Mouse (Mus musculus) cerebellum, adult 9-10 months (tissue): ENCODE data around the gene H2-Eb1.

Experiments
- DNase-seq: peaks from one replicate; pipeline ENCODE4 v3.0.0; 2022

Gene H2-Eb1

GRCm38 (mm10) chr17:34325436-34325835 is 19.8 kb downstream of the H2-Eb1 start, which contains the start of gene H2-Eb2:
Gene H2-Eb2 (plus strand): TSS chr17:34325665.
- no peak for DNase-seq

- DNase-seq = no peak
Observed at GRCm38 (mm10) chr17:34326373-34326772, 20.7 kb downstream of the H2-Eb1 start.

DNA sequence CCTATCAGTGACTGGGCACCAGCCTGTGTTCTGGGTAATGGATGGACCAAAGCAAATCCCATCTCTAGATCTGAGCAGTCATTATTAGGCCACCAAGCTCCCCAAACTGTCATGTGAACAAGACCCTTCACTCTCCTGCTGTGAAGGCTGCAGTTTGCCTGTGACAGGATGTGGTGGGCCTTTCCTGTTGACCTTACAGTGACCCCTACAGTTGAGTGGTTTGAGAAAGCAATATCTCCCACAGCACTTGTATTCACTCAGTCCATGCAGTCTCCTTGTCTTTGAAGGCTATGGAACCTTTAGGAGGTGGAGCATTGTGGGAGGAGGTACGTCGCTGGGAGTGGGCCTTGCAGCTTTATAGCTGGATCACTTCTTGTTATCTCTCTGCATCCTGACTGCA is 24.1 kb downstream of the H2-Eb1 start:
- DNase-seq = no peak

DNA sequence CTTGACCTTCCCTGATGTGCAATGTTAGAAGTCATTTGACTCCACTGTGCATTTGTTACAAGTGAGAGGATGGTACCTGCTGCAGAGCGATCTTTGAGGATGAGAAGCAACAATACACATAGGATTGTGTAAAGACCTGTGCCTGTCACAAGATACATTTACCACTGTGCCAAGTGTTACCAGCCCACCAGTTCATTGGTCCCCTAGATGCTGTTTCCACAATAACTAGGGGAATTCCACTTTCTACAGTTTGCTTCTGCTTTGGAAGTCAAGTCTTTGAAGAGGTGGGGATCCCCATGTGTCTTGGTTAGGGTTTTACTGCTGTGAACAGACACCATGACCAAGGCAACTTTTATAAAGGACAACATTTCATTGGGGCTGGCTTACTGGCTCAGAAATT is 25.5 kb downstream of the H2-Eb1 start:
- no peak for DNase-seq

GRCm38 (mm10) chr17:34340619-34341402 is 35.1 kb downstream of the H2-Eb1 start:
- DNase-seq = no peak

DNA sequence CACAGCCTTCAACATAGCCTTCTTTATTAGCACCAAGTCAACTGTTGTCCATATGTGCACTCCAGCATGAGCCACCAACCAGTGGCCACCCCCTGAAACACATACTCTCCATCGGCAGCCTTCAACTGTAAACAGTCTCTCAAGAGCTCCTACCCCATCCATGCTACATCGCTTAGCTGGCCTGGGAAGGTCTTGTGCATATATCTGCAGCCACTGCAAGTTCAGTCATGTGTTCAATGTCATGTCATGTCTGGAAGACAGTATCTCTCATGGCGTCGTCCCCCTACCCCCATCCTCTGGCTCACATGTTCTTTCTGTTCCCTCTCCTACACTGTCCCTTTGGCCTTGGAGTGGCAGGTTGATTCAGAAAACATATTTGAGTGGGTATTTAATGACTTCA is 39.2 kb downstream of the H2-Eb1 start:
- no peak for DNase-seq

DNA sequence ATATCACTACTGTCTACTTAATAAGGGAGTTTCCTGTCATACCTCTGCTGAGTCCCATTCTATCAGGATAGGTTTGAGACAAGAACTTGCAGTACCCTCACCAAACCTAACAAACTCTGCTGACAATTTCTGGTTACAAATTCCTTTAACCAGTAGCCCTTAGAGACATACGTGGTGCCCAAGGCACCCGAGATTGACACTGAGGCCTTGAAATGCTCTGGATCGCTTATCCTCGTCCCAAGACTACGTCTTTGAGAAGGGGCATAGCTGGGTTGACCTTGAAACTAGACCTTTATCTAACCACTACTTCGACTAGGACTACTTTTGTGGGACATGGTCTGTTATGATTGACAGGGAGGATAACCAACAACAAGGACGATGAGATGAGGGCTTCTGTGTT is 39.8 kb downstream of the H2-Eb1 start:
- DNase-seq = no peak

DNA sequence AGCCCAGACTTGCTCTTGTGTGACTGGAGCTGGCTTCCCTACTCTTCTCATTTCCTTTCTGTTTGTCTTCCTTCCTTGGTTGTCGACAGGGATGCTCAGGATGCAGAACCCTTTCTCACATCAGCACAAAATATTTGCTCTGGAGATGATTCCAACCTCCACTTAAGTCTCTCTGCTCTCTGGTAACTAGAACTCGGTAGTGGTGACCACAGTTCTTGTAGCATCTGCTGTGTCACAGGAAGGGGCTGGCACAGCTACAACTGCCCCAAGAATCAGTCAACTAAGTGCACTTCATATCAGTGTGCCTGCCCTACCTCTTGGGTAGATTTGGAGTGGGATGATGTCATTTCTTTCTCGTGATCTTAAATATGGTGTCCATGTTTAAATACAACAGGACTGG is 40.4 kb downstream of the H2-Eb1 start:
- no peak for DNase-seq

- DNase-seq = peak; percentile 17
Observed at GRCm38 (mm10) chr17:34347606-34348308, 42.1 kb downstream of the H2-Eb1 start.

DNA sequence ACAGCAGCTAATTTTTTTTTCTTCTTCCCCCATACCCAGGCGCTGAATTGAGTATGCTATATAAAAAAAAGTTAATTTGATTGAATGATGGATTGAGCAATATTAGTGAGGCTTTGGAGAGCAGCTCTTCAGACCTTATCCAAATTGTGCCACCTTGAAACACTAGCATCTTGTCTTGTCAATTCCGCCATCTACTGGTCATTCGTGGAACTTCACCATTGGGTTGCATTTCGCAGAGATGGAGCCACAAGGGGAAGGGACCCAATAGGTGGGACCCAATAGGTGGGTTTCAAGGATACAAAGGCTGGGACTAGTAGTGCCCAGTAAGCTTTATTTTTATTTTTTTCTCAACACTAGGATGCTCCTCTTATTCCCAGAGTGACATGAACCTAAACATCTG is 43.8 kb downstream of the H2-Eb1 start:
- peak; percentile 68 for DNase-seq

DNA sequence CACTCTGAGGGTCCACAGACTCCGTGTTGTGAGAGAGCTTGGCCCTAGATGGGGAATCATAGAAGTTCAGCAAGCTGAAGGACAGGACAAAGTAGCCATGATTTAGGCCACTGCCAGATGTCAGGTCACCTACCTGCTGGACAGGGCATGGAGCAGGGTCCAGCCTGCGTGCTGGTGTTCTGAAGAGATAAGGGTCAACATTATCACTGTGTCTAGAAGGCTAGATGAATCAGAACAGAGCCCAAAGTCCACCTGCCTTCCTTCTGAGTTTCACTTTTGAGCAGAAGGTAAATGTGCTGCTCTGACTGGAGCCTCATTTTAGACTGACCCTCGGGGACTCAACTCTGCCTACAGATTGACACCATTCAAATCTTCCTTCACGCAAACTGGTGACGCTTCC is 48.9 kb downstream of the H2-Eb1 start, which contains the start of gene Btnl2:
Gene Btnl2, plus strand, starts transcription at position 284 of the 400 bp plus-strand sequence.
- no peak for DNase-seq

- DNase-seq = no peak
Observed at GRCm38 (mm10) chr17:34354940-34355339, 49.3 kb downstream of the H2-Eb1 start.

DNA sequence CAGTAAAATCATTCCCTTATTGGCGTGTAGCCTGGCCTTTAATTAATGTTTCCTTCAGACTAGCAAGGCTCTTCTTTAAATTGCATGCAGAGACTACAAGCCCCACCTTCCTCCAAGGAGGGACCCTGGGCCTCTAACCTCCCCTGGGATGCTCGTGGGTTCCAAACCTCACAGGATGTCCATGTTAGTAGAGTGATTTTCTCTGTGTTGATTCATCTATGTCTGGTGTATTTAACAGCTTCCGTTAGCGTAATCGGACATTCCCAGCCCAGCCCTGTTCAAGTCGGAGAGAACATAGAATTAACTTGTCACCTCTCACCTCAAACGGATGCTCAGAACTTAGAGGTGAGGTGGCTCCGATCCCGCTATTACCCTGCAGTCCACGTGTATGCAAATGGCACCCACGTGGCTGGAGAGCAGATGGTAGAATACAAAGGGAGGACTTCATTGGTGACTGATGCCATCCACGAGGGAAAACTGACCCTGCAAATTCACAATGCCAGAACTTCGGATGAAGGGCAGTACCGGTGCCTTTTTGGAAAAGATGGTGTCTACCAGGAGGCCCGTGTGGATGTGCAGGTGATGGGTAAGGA is 57.4 kb downstream of the H2-Eb1 start:
- DNase-seq = no peak

GRCm38 (mm10) chr17:34363676-34364310 is 58.1 kb downstream of the H2-Eb1 start:
- no peak for DNase-seq

DNA sequence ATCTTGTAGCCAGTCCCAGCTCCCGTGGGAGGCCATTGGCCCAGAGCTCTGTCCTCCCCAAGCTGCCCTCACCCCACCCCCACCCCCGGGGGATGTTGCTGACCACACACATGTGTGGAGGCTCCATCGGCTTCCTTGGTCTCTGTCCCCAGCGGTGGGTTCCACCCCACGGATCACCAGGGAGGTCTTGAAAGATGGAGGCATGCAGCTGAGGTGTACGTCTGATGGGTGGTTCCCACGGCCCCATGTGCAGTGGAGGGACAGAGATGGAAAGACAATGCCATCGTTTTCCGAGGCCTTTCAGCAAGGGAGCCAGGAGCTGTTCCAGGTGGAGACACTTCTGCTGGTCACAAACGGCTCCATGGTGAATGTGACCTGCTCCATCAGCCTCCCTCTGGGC is 59.4 kb downstream of the H2-Eb1 start:
- DNase-seq = no peak
